ENCODE assay signal across 8 mouse cellular contexts in the genomic region with DNA sequence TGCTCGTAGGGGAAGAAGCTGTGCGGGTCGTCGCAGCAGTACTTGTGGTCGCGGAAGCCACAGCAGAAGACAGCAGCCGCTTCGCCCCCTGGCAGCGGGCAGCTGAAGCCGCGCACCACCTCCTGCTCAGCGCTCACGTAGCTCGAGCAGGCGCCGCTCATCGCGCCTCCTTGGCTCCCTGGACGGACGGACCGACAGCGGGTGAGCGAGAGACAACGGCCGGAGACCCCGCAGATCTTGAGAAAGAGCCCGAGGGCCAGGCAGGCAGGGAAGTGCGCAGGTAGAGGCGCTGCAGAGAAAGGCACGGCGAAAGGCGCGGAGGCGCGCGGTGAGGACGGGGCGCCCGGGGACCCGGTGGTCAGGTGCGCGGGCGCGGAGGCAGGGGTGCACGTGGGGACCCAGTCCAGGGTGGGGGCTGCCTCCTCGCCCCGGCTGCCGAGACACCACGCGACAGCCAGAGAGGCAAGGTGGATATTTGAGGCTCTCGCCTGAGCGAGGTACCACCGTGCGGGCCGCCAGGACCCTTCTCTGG. TPM values are rescaled to one million over a fixed set of nuclear protein-coding genes. Genes with fewer than 3 reads are reported as not detected.
DNase-seq lines count a peak whose midpoint lies in the region; ATAC-seq and TF ChIP-seq lines count a peak whose summit lies in the region.

A gene (minus strand): TSS at position 167 of the 532 bp plus-strand sequence.

- H3K27me3 ChIP-seq in spleen, adult 2 months (ENCODE audit: control insufficient read depth, insufficient read depth, low read length), result peaks cover 9% of the 10 kb centered on the region

- H3K4me1 ChIP-seq in spleen, adult 2 months (ENCODE audit: control insufficient read depth, insufficient read depth, insufficient read length), result peaks cover 7% of the 10 kb centered on the region

- TF ChIP-seq POLR2A in spleen, adult 2 months (IDR thresholded peaks at IDR 0.05; ENCODE audit: low read depth, low read length), result no peak

- no peaks in the 10 kb centered on the region for H3K36me3 ChIP-seq in spleen, adult 2 months (ENCODE audit: control insufficient read depth, insufficient read depth, low read length)

- ATAC-seq in cerebellum, adult (ENCODE audit: insufficient number of reproducible peaks, low FRiP score, low TSS enrichment), result no peak

- no peak for TF ChIP-seq CTCF in spleen, adult 2 months (IDR thresholded peaks at IDR 0.05; ENCODE audit: extremely low read depth, insufficient read depth, insufficient read length, insufficient replicate concordance)

- H3K4me3 ChIP-seq in spleen, adult 2 months (ENCODE audit: extremely low read depth, insufficient read depth, insufficient read length), result peak within 1 kb of the TSS; percentile 48; the same call in 1 of the 2 replicates

- WGBS in spleen, adult 2 months, result 5% methylated on average over 55 of the region's 55 CpGs

- no peak within 1 kb of the TSS for H3K27ac ChIP-seq in spleen, adult 2 months (ENCODE audit: insufficient read depth, low read length)

- peak; percentile 36 for DNase-seq in adrenal gland, postnatal 14 days
- no peak for DNase-seq in adrenal gland, adult 2 months
- DNase-seq in spleen, adult 2 months (ENCODE audit: low read depth in 1 of 2, low spot score in 2 of 2), result no peak
- no peak for DNase-seq in spleen, postnatal 14 days (ENCODE audit: low spot score in 2 of 2)
- DNase-seq in kidney, postnatal 10 days, result peak; percentile 31
- DNase-seq in natural killer cell, adult 2 months (ENCODE audit: low spot score in 2 of 2), result peak; percentile 12 to 16
- no peak for DNase-seq in frontal cortex, adult 2 months (ENCODE audit: extremely low spot score in 1 of 2, low spot score in 1 of 2)

RNA-seq across cellular contexts. Expression of the gene that starts here (rescaled TPM):
- 4.2 and 5.5 TPM in 2 replicates for total RNA-seq in adrenal gland, postnatal 14 days (2021)
- 1 to 10 TPM; 6.4 to 9.5 TPM for total RNA-seq in adrenal gland, adult 2 months (2021)
- polyA plus RNA-seq in adrenal gland, adult 2 months (2012; rRNA removed), result 14.3 and 16.2 TPM in 2 replicates
- not detected in 2 replicates for polyA plus RNA-seq in spleen, adult 2 months (2012; rRNA removed)
- polyA plus RNA-seq in frontal cortex, adult 2 months (2012; rRNA removed), result 0.21 and 0.24 TPM in 2 replicates

Comparison
In these comparisons a context has a peak if more than half of its experiments do, and no peak if none do; other contexts are left out.
1. RNA of the gene that starts here (polyA plus RNA-seq): 14.3 to 16.2 TPM in adrenal gland, adult 2 months; 0.21 to 0.24 TPM in frontal cortex, adult 2 months and not detected in spleen, adult 2 months; every median in the first group is over 10 times any median in the second.
2. DNase-seq: peak in adrenal gland, postnatal 14 days (single experiment), kidney, postnatal 10 days (single experiment) and natural killer cell, adult 2 months (2 of 2); none in adrenal gland, adult 2 months (single experiment), spleen, adult 2 months (0 of 2), spleen, postnatal 14 days (0 of 2) and frontal cortex, adult 2 months (0 of 2).